Mouse (Mus musculus) embryonic facial prominence, embryonic 12.5 days (tissue): ENCODE measurements around the gene Ctnna3. TPM values are rescaled to one million over a fixed set of nuclear protein-coding genes. Genes with fewer than 3 reads are reported as not detected.
"Not testable (repeated sequence)": the region's sequence is repeated elsewhere in the genome, so short reads cannot be mapped to it uniquely, and the experiment has no call there.

Experiments
- ATAC-seq: fragments of 200-750 bp; cut with Nextera tagmentation; 2 replicates; pipeline ENCODE4 v1.8.0; 2017; ENCODE audit not compliant: insufficient number of reproducible peaks, insufficient read depth, low FRiP score, low TSS enrichment
- H3K27ac ChIP-seq: fragments of 300-500 bp; sonication (generic); 2 replicates; pipeline ENCODE4 v1.5.1; 2016; ENCODE audit warnings: mild to moderate bottlenecking
- H3K27me3 ChIP-seq: fragments of 300-500 bp; sonication (generic); 2 replicates; pipeline ENCODE4 v1.6.1; 2016; ENCODE audit warnings: mild to moderate bottlenecking, moderate library complexity
- H3K36me3 ChIP-seq: fragments of 300-500 bp; sonication (generic); 2 replicates; pipeline ENCODE4 v1.6.1; 2016; ENCODE audit warnings: mild to moderate bottlenecking
- H3K4me1 ChIP-seq: fragments of 300-500 bp; sonication (generic); 2 replicates; pipeline ENCODE4 v1.6.1; 2016
- H3K4me2 ChIP-seq: fragments of 300-500 bp; sonication (generic); replicated peaks from 2 replicates; pipeline ENCODE4 v1.6.1; 2016; ENCODE audit warnings: mild to moderate bottlenecking, moderate library complexity
- H3K4me3 ChIP-seq: fragments of 300-500 bp; sonication (generic); 2 replicates; pipeline ENCODE4 v1.5.1; 2016; ENCODE audit warnings: mild to moderate bottlenecking
- H3K9ac ChIP-seq: fragments of 300-500 bp; sonication (generic); 2 replicates; pipeline ENCODE4 v1.6.1; 2016; ENCODE audit warnings: mild to moderate bottlenecking, moderate library complexity
- H3K9me3 ChIP-seq: fragments of 300-500 bp; sonication (generic); 2 replicates; pipeline ENCODE4 v1.6.1; 2016; ENCODE audit warnings: mild to moderate bottlenecking, moderate library complexity
- WGBS: fragments of 180-500 bp; shearing (Covaris S2); methylation state at CpG from one replicate; pipeline ENCODE4 v1.1.7; 2016; 5-methylcytosine and 5-hydroxymethylcytosine counted together
- polyA plus RNA-seq: library from polyadenylated mRNA; unstranded; fragments of >200 nt; fragmentation: Nextera tagmentation; extraction: Ambion mirVana; gene quantifications from 2 replicates; pipeline ENCODE4 v1.2.1, GENCODE M21; 2016

Ctnna3 gene
- polyA plus RNA-seq, 1 experiment from 2014 or later: 0.32 TPM

DNA sequence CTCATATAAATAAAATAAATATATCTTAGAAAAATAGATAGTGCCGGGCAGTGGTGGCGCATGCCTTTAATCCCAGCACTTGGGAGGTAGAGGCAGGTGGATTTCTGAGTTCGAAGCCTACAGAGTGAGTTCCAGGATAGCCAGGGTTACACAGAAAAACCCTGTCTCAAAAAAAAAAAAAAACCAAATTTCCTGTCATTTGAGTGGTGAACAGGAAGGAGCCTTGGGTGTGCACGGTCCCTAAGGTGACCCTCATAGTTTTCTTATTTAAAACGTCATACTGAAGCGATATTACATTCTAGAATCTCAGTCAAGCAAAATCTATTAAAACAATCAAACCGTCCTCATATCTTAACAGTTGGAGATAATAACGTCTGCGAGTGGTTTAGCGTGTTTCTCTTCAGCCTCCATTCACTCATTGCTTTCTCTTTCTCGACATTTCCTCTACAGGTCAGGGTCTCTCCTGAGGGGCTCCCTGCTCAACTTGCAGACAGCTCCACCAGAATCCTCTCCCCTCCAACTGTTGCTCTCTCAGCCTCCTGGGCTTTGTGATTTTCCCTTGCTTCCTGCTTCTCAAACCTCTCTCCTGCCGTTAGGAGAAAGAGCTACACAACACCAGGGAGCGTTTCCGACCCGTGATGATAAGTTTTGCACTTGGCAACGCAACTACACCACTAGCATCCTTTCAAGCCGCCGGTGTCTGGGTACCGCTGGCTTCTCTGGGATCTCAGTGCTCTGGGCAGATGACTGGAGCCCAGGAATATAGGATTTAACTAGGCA lies 1.5 kb upstream of the Ctnna3 start:
- Histone ChIP-seq H3K36me3 (no peaks in the 10 kb centered on the region), H3K9me3 (no peaks in the 10 kb centered on the region), H3K4me2 (peak overlapping the region; percentile 56), H3K4me1 (no peaks in the 10 kb centered on the region), H3K27ac (peak overlapping the region; percentile 25; the same call in 1 of the 2 replicates), H3K9ac (peak overlapping the region; percentile 28), H3K27me3 (no peaks in the 10 kb centered on the region), H3K4me3 (peak overlapping the region; percentile 66)
- 24% methylated on average over 19 of the region's 19 CpGs for WGBS
- no peak for ATAC-seq

- Histone ChIP-seq H3K4me2 (peak overlapping the region; percentile 56), H3K4me3 (peak overlapping the region; percentile 66), H3K36me3 (no peaks in the 10 kb centered on the region), H3K9ac (peak overlapping the region; percentile 28), H3K9me3 (no peaks in the 10 kb centered on the region), H3K27ac (peak overlapping the region; percentile 25; the same call in 1 of the 2 replicates), H3K27me3 (no peaks in the 10 kb centered on the region), H3K4me1 (no peaks in the 10 kb centered on the region)
- ATAC-seq: no peak
- WGBS: 2% methylated on average over 11 of the region's 11 CpGs
Measured at GRCm38 (mm10) chr10:63429023-63429340, 916 bp upstream of the Ctnna3 start.

DNA sequence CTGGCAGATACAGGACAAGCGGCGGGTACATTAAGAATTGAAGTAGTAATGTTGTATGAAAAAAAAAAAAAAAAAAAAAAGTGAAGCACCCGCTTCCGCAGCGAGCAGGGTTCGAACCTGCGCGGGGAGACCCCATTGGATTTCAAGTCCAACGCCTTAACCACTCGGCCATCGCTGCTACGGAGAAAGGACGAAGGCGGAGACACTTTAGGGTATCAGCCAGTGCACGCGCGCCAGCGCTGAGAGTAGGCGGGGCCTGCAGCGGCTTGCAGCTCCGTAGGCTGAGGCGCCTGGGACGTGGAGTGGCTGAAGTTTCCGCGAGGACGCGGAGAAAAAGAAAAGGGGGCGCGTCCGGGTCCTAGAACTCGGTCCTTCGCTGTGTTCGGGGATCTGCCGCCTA lies 518 bp upstream of the Ctnna3 start:
- Histone ChIP-seq H3K9ac (peak overlapping the region; percentile 64), H3K4me3 (peak overlapping the region; percentile 66), H3K27ac (peak overlapping the region; percentile 80), H3K4me2 (peak overlapping the region; percentile 56), H3K9me3 (no peaks in the 10 kb centered on the region), H3K36me3 (no peaks in the 10 kb centered on the region), H3K4me1 (no peaks in the 10 kb centered on the region), H3K27me3 (no peaks in the 10 kb centered on the region)
- under 1% methylated on average over 27 of the region's 34 CpGs for WGBS
- ATAC-seq: peak; percentile 88

GRCm38 (mm10) chr10:63431221-63431736 lies 1.4 kb downstream of the Ctnna3 start:
- no peak overlapping the region for H3K27ac ChIP-seq
- ATAC-seq: no peak
- no peaks in the 10 kb centered on the region for H3K36me3 ChIP-seq
- H3K4me1 ChIP-seq: no peaks in the 10 kb centered on the region
- no peak overlapping the region for H3K9ac ChIP-seq
- no peak overlapping the region for H3K4me3 ChIP-seq
- H3K27me3 ChIP-seq: no peaks in the 10 kb centered on the region
- WGBS: 90% methylated on average over 7 of the region's 7 CpGs
- no peaks in the 10 kb centered on the region for H3K9me3 ChIP-seq
- no peak overlapping the region for H3K4me2 ChIP-seq

GRCm38 (mm10) chr10:63432099-63432498 lies 2.2 kb downstream of the Ctnna3 start:
- no peak for ATAC-seq
- H3K9me3 ChIP-seq: no peaks in the 10 kb centered on the region

DNA sequence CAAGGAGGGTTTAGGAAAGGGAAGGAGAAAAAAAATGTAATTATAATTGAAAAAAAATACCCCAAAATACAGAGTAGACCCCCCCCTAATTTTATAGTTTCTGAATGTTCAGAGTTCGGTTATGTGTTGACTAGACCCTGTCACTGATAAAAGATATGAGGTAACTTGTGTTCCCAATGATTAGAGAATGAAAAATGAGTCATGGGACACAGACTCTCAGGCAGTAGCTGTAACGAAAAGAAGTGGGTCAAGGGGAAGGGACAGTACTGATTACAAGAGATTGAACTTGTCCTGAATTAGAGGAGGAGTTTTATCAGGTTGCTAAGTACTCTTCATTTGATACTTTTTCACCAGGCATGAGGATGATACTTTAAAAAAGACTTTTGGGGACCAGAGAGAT lies 3.0 kb downstream of the Ctnna3 start:
- Histone ChIP-seq H3K4me2 (no peak overlapping the region), H3K4me3 (no peak overlapping the region), H3K4me1 (no peaks in the 10 kb centered on the region), H3K9me3 (no peaks in the 10 kb centered on the region), H3K36me3 (no peaks in the 10 kb centered on the region), H3K9ac (no peak overlapping the region), H3K27me3 (no peaks in the 10 kb centered on the region), H3K27ac (no peak overlapping the region)
- 75% methylated on average over 2 of the region's 2 CpGs for WGBS
- no peak for ATAC-seq

More at GRCm38 (mm10) chr10:63432099-63432498, 2.2 kb downstream of the Ctnna3 start:
- Histone ChIP-seq H3K27me3 (no peaks in the 10 kb centered on the region), H3K36me3 (no peaks in the 10 kb centered on the region), H3K4me1 (no peaks in the 10 kb centered on the region), H3K4me2 (no peak overlapping the region), H3K27ac (no peak overlapping the region), H3K4me3 (no peak overlapping the region), H3K9ac (no peak overlapping the region)
- 90% methylated on average over 8 of the region's 8 CpGs for WGBS

DNA sequence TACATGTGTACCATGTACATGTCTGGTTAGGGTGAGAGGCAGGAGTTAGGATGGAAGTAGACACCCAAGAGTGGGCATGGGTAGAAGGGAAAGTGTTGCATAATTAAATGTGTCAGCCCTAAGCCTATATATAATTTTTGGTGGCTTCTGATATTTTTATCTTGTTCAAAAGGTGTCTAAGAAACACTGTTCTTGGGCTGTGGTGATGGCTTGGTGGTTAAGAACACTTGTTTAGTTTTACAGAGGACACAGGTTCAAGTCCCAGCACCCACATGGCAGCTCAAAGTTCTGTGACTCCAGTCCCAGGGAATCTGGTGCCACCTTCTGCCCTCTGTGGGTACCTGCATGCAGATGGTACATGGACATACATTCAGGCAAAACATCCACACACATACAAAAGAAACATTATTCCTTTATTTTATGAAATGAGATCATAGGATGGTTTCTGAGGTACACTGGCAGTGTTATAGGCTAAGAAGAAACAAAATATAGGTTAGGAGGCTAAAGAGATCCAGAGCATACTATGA lies 8.9 kb downstream of the Ctnna3 start:
- Histone ChIP-seq H3K9ac (no peak overlapping the region), H3K4me1 (no peaks in the 10 kb centered on the region), H3K9me3 (no peaks in the 10 kb centered on the region), H3K27me3 (no peaks in the 10 kb centered on the region), H3K4me3 (no peak overlapping the region), H3K27ac (no peak overlapping the region), H3K4me2 (no peak overlapping the region), H3K36me3 (no peaks in the 10 kb centered on the region)
- no peak for ATAC-seq

DNA sequence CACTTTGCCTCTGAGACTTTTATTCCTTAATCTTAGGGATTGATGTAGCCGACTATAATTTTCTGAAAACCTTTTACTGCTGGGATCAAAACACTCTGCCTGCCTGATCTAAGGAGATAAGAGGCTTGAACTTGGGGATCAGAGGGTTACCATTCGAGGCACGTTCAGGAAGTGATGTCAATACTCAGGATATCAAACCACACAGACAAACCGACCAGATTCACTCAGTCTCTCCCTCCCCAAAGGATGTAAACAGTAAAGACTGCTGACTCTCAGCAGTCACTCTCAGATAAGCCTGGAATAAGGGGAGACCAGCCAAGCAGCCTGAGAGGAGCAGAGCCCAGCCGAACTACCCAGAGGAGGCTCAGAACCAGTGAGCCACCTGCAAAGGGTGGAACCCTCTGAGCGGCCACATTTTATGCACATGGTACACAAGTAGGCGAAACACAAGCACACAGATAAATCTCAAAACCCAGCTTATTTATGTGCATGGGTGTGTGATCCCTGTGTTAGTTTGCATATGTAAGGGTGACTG lies 9.9 kb downstream of the Ctnna3 start:
- H3K9me3 ChIP-seq: no peaks in the 10 kb centered on the region
- 67% methylated on average over 7 of the region's 7 CpGs for WGBS
- H3K27me3 ChIP-seq: no peaks in the 10 kb centered on the region
- H3K36me3 ChIP-seq: no peaks in the 10 kb centered on the region
- H3K4me3 ChIP-seq: no peak overlapping the region
- no peak for ATAC-seq
- no peaks in the 10 kb centered on the region for H3K4me1 ChIP-seq
- no peak overlapping the region for H3K9ac ChIP-seq
- no peak overlapping the region for H3K4me2 ChIP-seq
- no peak overlapping the region for H3K27ac ChIP-seq

DNA sequence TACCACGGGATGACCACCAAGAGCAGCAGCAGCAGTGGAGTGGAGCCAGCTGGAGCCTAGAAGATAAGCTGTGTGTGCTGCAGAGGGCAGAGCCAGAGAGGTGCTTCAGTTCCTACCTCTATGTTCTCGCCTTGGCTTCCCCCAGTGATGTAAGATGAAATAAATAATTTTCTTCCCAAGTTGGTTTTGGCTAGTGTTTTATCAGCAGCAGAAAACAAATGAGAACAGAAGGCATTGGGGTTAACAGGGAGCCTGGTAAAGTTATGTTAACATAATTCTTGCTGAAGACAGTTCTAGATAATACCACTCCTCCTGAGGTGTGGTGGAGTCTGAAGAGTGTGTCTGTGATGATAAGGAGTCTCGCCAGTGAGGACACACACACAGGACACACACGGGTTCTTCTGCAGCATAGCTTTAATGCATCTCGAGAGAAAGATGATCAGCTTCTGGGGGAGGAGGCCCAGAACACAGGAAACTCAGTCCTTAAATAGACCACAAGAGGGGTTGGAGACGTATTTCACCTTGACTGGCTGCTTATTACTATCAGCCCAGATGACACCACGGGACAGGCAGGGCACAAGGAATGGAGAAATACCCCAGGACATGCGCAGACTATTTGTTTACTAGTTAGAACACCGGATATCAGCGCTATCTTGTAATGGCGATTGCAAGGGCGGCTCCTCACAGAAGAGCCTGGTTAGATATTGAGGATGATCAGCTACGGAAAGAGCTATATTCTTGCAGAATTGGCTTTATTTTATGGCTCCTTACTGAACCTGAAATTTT lies 14.9 kb downstream of the Ctnna3 start:
- not testable (repeated sequence) for H3K27me3 ChIP-seq, H3K36me3 ChIP-seq, H3K27ac ChIP-seq, H3K9ac ChIP-seq, H3K4me1 ChIP-seq, ATAC-seq, H3K4me2 ChIP-seq, H3K4me3 ChIP-seq, H3K9me3 ChIP-seq
- WGBS: 89% methylated on average over 13 of the region's 13 CpGs

- no peak for ATAC-seq
- no peaks in the 10 kb centered on the region for H3K9me3 ChIP-seq
- no peak overlapping the region for H3K27ac ChIP-seq
- H3K4me2 ChIP-seq: no peak overlapping the region
- no peaks in the 10 kb centered on the region for H3K36me3 ChIP-seq
- WGBS: 86% methylated on average over 4 of the region's 4 CpGs
- no peaks in the 10 kb centered on the region for H3K4me1 ChIP-seq
- no peaks in the 10 kb centered on the region for H3K27me3 ChIP-seq
- no peak overlapping the region for H3K9ac ChIP-seq
- no peak overlapping the region for H3K4me3 ChIP-seq
Measured at GRCm38 (mm10) chr10:63453926-63454325, 24.0 kb downstream of the Ctnna3 start.

- Histone ChIP-seq H3K9ac (no peak overlapping the region), H3K4me3 (no peak overlapping the region), H3K4me2 (no peak overlapping the region), H3K27me3 (no peaks in the 10 kb centered on the region), H3K9me3 (no peaks in the 10 kb centered on the region), H3K27ac (no peak overlapping the region), H3K4me1 (no peaks in the 10 kb centered on the region), H3K36me3 (no peaks in the 10 kb centered on the region)
- WGBS: 64% methylated on average over 8 of the region's 8 CpGs
- ATAC-seq: no peak
Measured at GRCm38 (mm10) chr10:63455110-63455878, 25.4 kb downstream of the Ctnna3 start.
